Mouse (Mus musculus) lung, postnatal 0 days (tissue): Measurements from ENCODE around the gene Usp22.
A peak's percentile ranks its signal among the peaks of the same experiment; 100 is the strongest.

Experiments used
- CTCF ChIP-seq: IDR thresholded peaks from 2 replicates; pipeline ENCODE4 v1.5.1; 2016; ENCODE audit warnings: antibody characterized with exemption, mild to moderate bottlenecking
- EP300 ChIP-seq: IDR thresholded peaks from 2 replicates; pipeline ENCODE4 v1.6.1; 2016; ENCODE audit warnings: antibody characterized with exemption, mild to moderate bottlenecking, control low read depth

DNA sequence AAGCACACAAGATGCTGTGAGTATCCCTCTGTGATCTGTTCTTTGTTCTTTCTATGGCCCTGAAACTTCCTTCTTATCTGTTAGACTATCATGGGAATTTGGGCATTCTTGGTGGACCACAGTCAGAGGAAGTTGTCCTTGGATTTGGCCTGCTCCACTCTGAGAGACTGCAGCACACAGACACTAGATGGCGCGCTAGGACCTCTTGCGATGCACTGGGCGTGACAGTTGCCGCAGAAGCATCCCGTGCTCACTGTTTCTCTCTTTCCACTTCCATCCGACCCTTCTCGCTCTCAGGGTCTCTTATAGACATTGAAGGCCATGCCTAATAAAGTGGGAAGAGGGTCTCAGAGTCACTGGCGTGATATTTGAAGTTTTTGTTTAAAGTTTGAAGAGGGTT, 18.5 kb upstream of the Usp22 start:
- TF ChIP-seq CTCF (peak; percentile 99), EP300 (no peak)
